Mouse (Mus musculus): ENCODE measurements around the gene Pnmt. TPM values are rescaled to one million over a fixed set of nuclear protein-coding genes. Genes with fewer than 3 reads are reported as not detected.

Pnmt gene
- polyA plus RNA-seq, 1 experiment from 2014 or later = 0.17 TPM

DNA sequence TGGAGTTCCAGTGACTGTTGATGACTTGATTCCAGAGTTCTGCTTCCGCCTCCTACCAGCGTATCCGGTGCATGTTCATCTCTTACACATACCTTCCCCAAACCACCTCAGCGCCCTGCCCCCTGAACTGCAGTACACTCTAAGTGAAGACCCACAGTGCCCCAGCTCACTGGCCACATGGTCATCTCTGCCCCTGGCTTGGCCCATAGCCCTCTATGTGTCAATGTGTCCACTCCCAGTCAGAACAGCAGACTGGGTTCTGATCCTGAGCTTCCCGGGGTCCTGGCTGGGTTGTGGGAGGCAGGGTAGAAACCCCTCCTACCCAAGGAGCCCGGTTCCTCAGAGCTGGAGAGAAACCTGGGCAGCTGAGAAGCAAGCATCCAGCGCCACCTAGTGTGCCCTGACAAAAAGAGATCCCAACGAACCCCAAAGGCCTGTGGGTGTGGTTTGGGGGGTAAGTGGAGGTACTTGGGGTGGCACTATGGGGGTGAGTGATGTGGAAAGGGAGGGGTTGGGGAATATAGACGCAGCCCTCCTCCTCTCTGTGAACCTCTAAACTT is 3.1 kb downstream of the Pnmt start:
- no peak overlapping the region for H3K4me3 ChIP-seq (replicated peaks)
- 0 out of 2 replicates have a peak overlapping the region, but pooled peaks have one; percentile 4 for H3K9ac ChIP-seq
- no peak overlapping the region for H3K27ac ChIP-seq
- WGBS = 23% methylated on average over 9 of the region's 9 CpGs
- H3K36me3 ChIP-seq (replicated peaks) = no peaks in the 10 kb centered on the region
- H3K9me3 ChIP-seq = no peaks in the 10 kb centered on the region
- H3K27me3 ChIP-seq = peaks cover 82% of the 10 kb centered on the region
- H3K4me2 ChIP-seq = no peak overlapping the region
- H3K4me1 ChIP-seq = peaks cover 18% of the 10 kb centered on the region
- no peak for ATAC-seq (ENCODE audit: low FRiP score)

GRCm38 (mm10) chr11:98390141-98390540 is 3.9 kb downstream of the Pnmt start:
- H3K4me2 ChIP-seq = no peak overlapping the region
- H3K36me3 ChIP-seq (replicated peaks) = no peaks in the 10 kb centered on the region
- H3K4me1 ChIP-seq = peaks cover 22% of the 10 kb centered on the region
- H3K9me3 ChIP-seq = no peaks in the 10 kb centered on the region
- no peak overlapping the region for H3K9ac ChIP-seq
- peaks cover 74% of the 10 kb centered on the region for H3K27me3 ChIP-seq
- no peak for ATAC-seq (ENCODE audit: low FRiP score)
- H3K27ac ChIP-seq = no peak overlapping the region
- 82% methylated on average over 12 of the region's 12 CpGs for WGBS
- H3K4me3 ChIP-seq (replicated peaks) = no peak overlapping the region

DNA sequence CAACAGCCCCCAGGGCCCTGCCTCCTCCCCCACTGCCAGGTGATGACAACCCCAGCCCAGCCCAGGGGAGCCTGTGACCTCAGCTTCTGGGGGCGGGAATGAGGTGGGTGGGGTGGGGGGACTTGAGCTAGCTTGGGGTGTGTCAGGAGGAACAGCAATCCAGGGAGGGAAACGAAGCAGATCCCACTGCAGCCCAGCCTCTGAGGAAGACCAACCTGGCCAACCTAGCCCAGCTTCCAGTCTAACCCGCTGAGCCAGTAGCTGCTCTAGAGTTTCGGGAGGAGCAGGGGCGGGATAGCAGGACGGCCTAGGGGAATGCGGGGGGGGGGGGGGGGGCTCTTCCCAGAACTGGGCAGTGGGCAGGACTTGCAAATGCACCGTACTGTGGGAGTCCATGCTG is 5.8 kb downstream of the Pnmt start:
- Histone ChIP-seq H3K4me3 (replicated peaks) (no peak overlapping the region), H3K36me3 (replicated peaks) (no peaks in the 10 kb centered on the region), H3K4me2 (no peak overlapping the region), H3K9ac (no peak overlapping the region), H3K27me3 (peaks cover 55% of the 10 kb centered on the region), H3K27ac (no peak overlapping the region), H3K4me1 (peaks cover 22% of the 10 kb centered on the region), H3K9me3 (no peaks in the 10 kb centered on the region)
- WGBS = 16% methylated on average over 8 of the region's 8 CpGs
- ATAC-seq (ENCODE audit: low FRiP score) = no peak

DNA sequence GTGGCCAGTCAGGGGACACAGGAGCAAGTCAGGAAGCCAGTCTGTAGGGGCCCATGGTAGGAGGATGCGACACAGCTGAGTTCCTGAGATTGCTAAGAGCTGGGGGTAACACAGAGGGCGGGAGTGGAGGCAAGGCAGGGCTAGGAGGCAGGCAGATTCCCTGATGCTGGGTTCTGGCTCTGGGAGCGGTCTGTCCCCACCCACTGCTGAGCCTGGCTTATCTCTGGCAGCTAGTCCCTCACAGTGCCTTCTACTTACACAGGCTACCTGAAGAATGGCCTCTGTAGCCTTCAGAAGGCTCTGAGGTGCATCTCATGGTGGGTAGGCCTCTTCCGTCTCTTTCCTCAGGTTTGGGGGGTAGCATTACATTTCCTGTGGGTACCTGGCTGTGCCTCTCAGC is 6.4 kb downstream of the Pnmt start:
- WGBS = 42% methylated on average over 4 of the region's 4 CpGs
- Histone ChIP-seq H3K4me1 (peaks cover 22% of the 10 kb centered on the region), H3K9ac (no peak overlapping the region), H3K36me3 (replicated peaks) (no peaks in the 10 kb centered on the region), H3K9me3 (no peaks in the 10 kb centered on the region), H3K27me3 (peaks cover 49% of the 10 kb centered on the region), H3K4me3 (replicated peaks) (no peak overlapping the region), H3K4me2 (no peak overlapping the region), H3K27ac (no peak overlapping the region)
- no peak for ATAC-seq (ENCODE audit: low FRiP score)

DNA sequence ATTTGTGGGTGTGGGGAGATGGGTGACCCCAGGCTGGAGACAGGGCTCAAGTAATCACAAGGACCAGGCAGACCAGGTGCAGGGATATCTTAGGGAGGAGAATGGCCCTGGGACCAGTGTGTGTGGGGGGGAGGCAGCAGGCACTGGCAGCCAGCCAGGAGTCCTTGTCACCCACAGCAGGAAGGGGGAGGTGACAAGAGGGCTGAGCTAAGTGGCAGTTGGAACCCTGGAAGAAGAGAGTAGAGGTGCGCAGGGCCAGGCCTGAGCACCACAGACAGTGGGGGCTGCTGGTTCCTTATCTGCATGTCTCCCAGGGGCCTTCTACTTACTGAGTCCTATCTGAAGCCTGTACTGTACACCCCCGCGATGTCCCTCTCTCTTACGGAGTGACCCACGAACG is 7.1 kb downstream of the Pnmt start:
- WGBS = 76% methylated on average over 6 of the region's 6 CpGs
- H3K9ac ChIP-seq = no peak overlapping the region

DNA sequence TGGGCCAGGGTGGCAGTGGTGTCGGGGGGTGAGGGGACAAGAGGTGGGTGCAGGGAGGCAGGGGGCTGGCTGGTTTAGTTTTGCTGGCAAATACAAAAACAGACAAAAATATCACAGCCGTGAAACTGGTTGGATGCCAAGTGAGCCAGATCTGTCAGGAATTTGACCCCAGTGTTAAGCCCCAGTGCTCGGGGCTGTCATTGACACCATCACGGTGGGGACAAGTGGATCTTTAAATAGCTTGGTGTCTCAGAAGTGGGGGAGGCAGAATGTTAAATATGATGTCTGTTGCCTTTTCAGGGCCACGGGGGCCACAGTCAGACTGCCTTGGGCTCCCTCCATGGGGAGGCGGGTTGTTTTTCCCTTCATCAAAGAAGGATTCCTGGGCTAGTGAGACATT is 8.1 kb downstream of the Pnmt start:
- no peak for ATAC-seq (ENCODE audit: low FRiP score)
- no peaks in the 10 kb centered on the region for H3K36me3 ChIP-seq (replicated peaks)
- no peak overlapping the region for H3K4me2 ChIP-seq
- peaks cover 17% of the 10 kb centered on the region for H3K4me1 ChIP-seq
- H3K4me3 ChIP-seq (replicated peaks) = no peak overlapping the region
- 62% methylated on average over 6 of the region's 6 CpGs for WGBS
- peaks cover 33% of the 10 kb centered on the region for H3K27me3 ChIP-seq
- 0 out of 2 replicates have a peak overlapping the region, but pooled peaks have one; percentile 12 for H3K9ac ChIP-seq
- H3K9me3 ChIP-seq = no peaks in the 10 kb centered on the region
- H3K27ac ChIP-seq = no peak overlapping the region

More for the DNA sequence above, 7.1 kb downstream of the Pnmt start:
- H3K27ac ChIP-seq = no peak overlapping the region
- H3K4me3 ChIP-seq (replicated peaks) = no peak overlapping the region
- ATAC-seq (ENCODE audit: low FRiP score) = peak; percentile 27; the same call in 1 of the 2 replicates
- H3K4me1 ChIP-seq = peaks cover 22% of the 10 kb centered on the region
- H3K4me2 ChIP-seq = no peak overlapping the region
- H3K36me3 ChIP-seq (replicated peaks) = no peaks in the 10 kb centered on the region
- H3K9me3 ChIP-seq = no peaks in the 10 kb centered on the region
- peaks cover 42% of the 10 kb centered on the region for H3K27me3 ChIP-seq

DNA sequence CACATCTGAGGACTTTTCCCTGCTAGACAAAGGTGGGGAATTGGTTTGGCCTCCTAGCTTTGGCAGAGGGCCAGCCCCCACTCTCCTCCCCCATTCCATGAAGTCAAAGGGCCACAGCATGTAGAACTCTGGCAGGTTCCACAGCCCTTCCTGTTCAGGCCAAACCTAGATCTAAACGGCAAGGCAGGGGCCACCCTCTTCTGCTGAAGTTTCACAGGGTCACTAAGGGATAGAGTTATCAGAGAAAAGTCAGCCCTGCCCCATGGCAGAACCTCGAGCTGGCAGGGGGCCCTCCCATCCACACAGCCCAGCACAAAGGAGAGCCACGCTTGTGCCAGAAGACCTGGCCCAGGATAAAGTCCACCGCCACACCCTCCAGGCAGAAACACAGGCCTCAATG is 8.8 kb downstream of the Pnmt start:
- H3K9me3 ChIP-seq = no peaks in the 10 kb centered on the region
- H3K9ac ChIP-seq = no peak overlapping the region
- H3K4me2 ChIP-seq = no peak overlapping the region
- no peak for ATAC-seq (ENCODE audit: low FRiP score)
- H3K4me3 ChIP-seq (replicated peaks) = no peak overlapping the region
- peaks cover 24% of the 10 kb centered on the region for H3K4me1 ChIP-seq
- 54% methylated on average over 4 of the region's 4 CpGs for WGBS
- peaks cover 27% of the 10 kb centered on the region for H3K27me3 ChIP-seq
- no peaks in the 10 kb centered on the region for H3K36me3 ChIP-seq (replicated peaks)
- H3K27ac ChIP-seq = no peak overlapping the region

GRCm38 (mm10) chr11:98397946-98398345 is 11.7 kb downstream of the Pnmt start:
- H3K4me2 ChIP-seq = no peak overlapping the region
- no peak for ATAC-seq (ENCODE audit: low FRiP score)
- H3K27ac ChIP-seq = no peak overlapping the region

GRCm38 (mm10) chr11:98400161-98400726 is 14.0 kb downstream of the Pnmt start, which contains the start of gene Pgap3:
Gene Pgap3, minus strand, starts transcription at chr11:98400490.
- H3K27me3 ChIP-seq = peaks cover 17% of the 10 kb centered on the region; the same call in 1 of the 2 replicates
- ATAC-seq (ENCODE audit: low FRiP score) = peak; percentile 92
- peak within 1 kb of the TSS; percentile 58 for H3K4me3 ChIP-seq (replicated peaks)
- no peaks in the 10 kb centered on the region for H3K36me3 ChIP-seq (replicated peaks)
- H3K27ac ChIP-seq = peak within 1 kb of the TSS; percentile 97
- no peaks in the 10 kb centered on the region for H3K9me3 ChIP-seq
- under 1% methylated on average over 40 of the region's 40 CpGs for WGBS
- peak within 1 kb of the TSS; percentile 70 for H3K4me2 ChIP-seq
- H3K9ac ChIP-seq = peak within 1 kb of the TSS; percentile 59
- H3K4me1 ChIP-seq = peaks cover 15% of the 10 kb centered on the region

More at GRCm38 (mm10) chr11:98397946-98398345, 11.7 kb downstream of the Pnmt start:
- H3K9me3 ChIP-seq = no peaks in the 10 kb centered on the region
- H3K36me3 ChIP-seq (replicated peaks) = no peaks in the 10 kb centered on the region
- peaks cover 31% of the 10 kb centered on the region for H3K4me1 ChIP-seq
- H3K27me3 ChIP-seq = peaks cover 10% of the 10 kb centered on the region; the same call in 1 of the 2 replicates
- H3K9ac ChIP-seq = no peak overlapping the region
- no peak overlapping the region for H3K4me3 ChIP-seq (replicated peaks)
- WGBS = 87% methylated on average over 7 of the region's 7 CpGs

GRCm38 (mm10) chr11:98400816-98401215 is 14.6 kb downstream of the Pnmt start:
- peak overlapping the region; percentile 58 for H3K4me3 ChIP-seq (replicated peaks)
- WGBS = 57% methylated on average over 3 of the region's 3 CpGs
- 0 out of 2 replicates have a peak, but pooled peaks have one; percentile 37 for ATAC-seq (ENCODE audit: low FRiP score)
- peak overlapping the region; percentile 97 for H3K27ac ChIP-seq
- H3K9ac ChIP-seq = peak overlapping the region; percentile 59
- H3K27me3 ChIP-seq = peaks cover 17% of the 10 kb centered on the region; the same call in 1 of the 2 replicates
- H3K4me1 ChIP-seq = peaks cover 15% of the 10 kb centered on the region
- H3K9me3 ChIP-seq = no peaks in the 10 kb centered on the region
- no peaks in the 10 kb centered on the region for H3K36me3 ChIP-seq (replicated peaks)
- H3K4me2 ChIP-seq = peak overlapping the region; percentile 70

DNA sequence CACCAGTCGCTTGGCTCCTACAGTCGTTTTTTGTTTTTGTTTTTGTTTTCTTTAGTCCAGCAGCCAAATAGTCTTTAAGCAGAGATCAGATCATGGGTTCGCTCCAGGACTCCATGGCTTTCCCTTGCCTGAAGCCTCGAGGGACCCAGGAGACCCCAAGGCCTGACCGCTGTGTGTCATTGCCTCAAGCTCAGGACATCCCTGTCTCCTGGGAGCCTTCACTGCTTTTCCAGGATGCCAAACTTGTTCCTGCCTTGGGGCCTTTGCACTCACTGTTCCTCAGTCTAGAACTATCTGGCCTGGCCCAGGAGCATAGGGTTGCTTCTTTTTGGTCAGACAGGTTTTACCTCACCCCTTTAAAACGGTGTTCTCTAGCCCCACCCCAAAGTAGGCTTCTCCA is 20.4 kb downstream of the Pnmt start:
- H3K9ac ChIP-seq = no peak overlapping the region
- ATAC-seq (ENCODE audit: low FRiP score) = no peak
- 72% methylated on average over 6 of the region's 6 CpGs for WGBS

DNA sequence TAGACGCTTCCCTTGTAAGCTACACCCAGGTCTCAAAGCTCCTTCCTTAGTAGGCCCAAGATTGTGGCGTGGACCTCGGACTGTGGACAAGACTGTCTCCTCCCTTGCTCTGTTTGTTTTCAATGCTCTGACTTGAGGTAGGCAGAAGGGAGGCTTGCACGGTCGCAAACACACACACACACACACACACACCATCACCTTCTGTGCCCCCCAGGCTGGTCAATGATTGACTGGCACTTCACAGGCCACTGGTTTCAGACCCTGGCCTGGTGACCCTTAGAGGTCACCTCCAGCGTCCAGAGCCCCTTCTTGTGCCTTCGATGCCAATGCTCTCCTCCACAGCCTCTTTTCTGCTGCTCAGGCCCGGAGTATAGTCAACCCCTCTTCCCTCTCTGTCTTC is 22.6 kb downstream of the Pnmt start:
- Histone ChIP-seq H3K27me3 (peaks cover 43% of the 10 kb centered on the region), H3K4me1 (peaks cover 30% of the 10 kb centered on the region), H3K4me3 (replicated peaks) (no peak overlapping the region), H3K9ac (peak overlapping the region; percentile 40; the same call in 1 of the 2 replicates), H3K9me3 (no peaks in the 10 kb centered on the region), H3K27ac (no peak overlapping the region), H3K4me2 (peak overlapping the region; percentile 32), H3K36me3 (replicated peaks) (no peaks in the 10 kb centered on the region)
- no peak for ATAC-seq (ENCODE audit: low FRiP score)
- 56% methylated on average over 8 of the region's 8 CpGs for WGBS

More for the DNA sequence above, 20.4 kb downstream of the Pnmt start:
- Histone ChIP-seq H3K9me3 (no peaks in the 10 kb centered on the region), H3K4me2 (no peak overlapping the region), H3K4me3 (replicated peaks) (no peak overlapping the region), H3K27me3 (peaks cover 34% of the 10 kb centered on the region), H3K4me1 (peaks cover 12% of the 10 kb centered on the region), H3K36me3 (replicated peaks) (no peaks in the 10 kb centered on the region), H3K27ac (no peak overlapping the region)
